Mouse (Mus musculus) cerebellum, postnatal 25 days (tissue): ENCODE measurements around the gene Tpm3.

Experiments
- DNase-seq, 2 experiments: peaks; one replicate each; pipeline ENCODE4 v3.0.0; 2021; ENCODE audit warnings: mixed read lengths in 2 of 2

The Tpm3 gene

DNA sequence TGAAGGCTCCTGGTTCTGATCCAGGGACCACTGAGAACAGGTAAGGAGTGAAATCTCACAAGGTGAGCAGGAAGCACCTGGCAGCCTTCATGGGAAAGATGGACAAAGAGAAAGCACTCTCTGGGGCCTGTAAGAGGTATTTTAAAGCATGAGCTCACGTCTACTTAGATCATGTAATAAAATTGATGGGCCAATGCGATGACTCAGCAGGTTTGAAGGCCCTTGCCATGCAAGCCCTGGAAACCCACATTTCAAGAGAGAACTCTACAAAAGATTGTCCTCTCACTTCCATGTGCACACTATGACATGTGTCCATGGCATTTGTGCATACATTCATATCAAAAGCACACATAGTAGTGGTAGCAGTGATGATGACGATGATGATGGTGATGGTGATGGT is 67.5 kb downstream of the Tpm3 start:
- DNase-seq = no peak

DNA sequence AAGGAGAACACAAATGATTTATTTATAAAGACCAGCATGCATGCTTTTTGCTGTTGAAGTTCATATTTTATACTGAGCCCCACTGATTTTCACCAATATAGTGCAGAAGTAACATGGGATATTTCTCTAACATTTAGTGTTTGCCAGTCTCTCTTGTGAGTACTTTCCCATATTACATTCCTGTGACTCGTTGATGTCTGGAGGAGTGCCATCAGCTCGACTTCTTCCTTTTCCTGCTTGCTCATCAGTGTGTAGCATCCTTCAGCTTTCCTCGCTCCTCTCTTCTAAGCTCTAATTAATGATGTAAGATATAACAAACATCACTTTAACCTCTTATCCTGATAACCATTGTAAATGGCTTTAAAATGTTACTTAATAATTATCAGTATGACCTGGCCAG is 73.0 kb downstream of the Tpm3 start:
- no peak for DNase-seq

DNA sequence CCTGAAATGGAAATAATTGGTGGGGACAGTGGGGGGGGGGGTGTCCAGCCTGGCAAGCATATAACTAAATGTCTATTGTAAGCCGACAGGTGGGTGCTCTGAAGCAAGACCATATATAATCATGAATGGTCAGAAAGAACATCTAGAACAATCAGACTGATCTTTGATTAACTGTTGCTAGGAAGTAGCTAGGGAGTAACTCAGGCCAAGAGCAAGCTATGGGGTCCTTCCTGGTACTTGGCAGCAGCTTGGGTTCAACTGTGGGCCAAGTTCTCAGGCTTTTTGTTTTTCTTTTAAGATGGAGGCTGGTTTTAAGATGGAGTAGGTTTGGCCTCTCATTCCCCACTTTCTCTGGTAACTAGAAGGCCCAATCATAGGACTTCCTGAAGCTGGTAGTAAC is 74.2 kb downstream of the Tpm3 start:
- DNase-seq = no peak
